Mouse (Mus musculus) natural killer cell, adult 2 months (primary cell): ENCODE results near the gene Agtr1b.

Experiments
- DNase-seq, 2 experiments: peaks; one replicate each; pipeline ENCODE4 v3.0.0; 2022; ENCODE audit warnings: low spot score in 2 of 2

The Agtr1b gene

GRCm38 (mm10) chr3:20366558-20367522, at the start of gene Agtr1b:
TSS of gene Agtr1b (minus strand) at chr3:20367177.
- no peak for DNase-seq

- no peak for DNase-seq
Observed at GRCm38 (mm10) chr3:20353598-20353997, 13.4 kb downstream of the Agtr1b start.

- no peak for DNase-seq
Observed at GRCm38 (mm10) chr3:20348206-20348605, 18.8 kb downstream of the Agtr1b start.

- no peak for DNase-seq
Observed at GRCm38 (mm10) chr3:20340402-20340801, 26.6 kb downstream of the Agtr1b start.

- DNase-seq = no peak
Observed at GRCm38 (mm10) chr3:20334681-20335080, 32.3 kb downstream of the Agtr1b start.

- DNase-seq = no peak
Observed at GRCm38 (mm10) chr3:20317233-20317632, 49.7 kb downstream of the Agtr1b start.

GRCm38 (mm10) chr3:20309142-20309541, 57.8 kb downstream of the Agtr1b start:
- no peak for DNase-seq

GRCm38 (mm10) chr3:20307256-20307655, 59.7 kb downstream of the Agtr1b start:
- no peak for DNase-seq

GRCm38 (mm10) chr3:20304758-20305352, 62.1 kb downstream of the Agtr1b start:
- peak in 1 of 2 experiments; percentile 1 for DNase-seq

GRCm38 (mm10) chr3:20295546-20295945, 71.4 kb downstream of the Agtr1b start:
- DNase-seq = no peak

GRCm38 (mm10) chr3:20294542-20295348, 72.2 kb downstream of the Agtr1b start:
- no peak for DNase-seq

- DNase-seq = no peak
Observed at GRCm38 (mm10) chr3:20291370-20291769, 75.6 kb downstream of the Agtr1b start.

- DNase-seq = no peak
Observed at GRCm38 (mm10) chr3:20288761-20289160, 78.2 kb downstream of the Agtr1b start.

- no peak for DNase-seq
Observed at GRCm38 (mm10) chr3:20281796-20282195, 85.2 kb downstream of the Agtr1b start.

- no peak for DNase-seq
Observed at GRCm38 (mm10) chr3:20275633-20276032, 91.3 kb downstream of the Agtr1b start, which contains the start of gene Cpb1. TSS of gene Cpb1 (minus strand) at chr3:20275733.
